Mouse (Mus musculus) lung, postnatal 0 days (tissue): ENCODE measurements at regions not wholly inside any gene's neighbourhood (a gene's known extent, or its start where the extent isn't known, plus 50 kb on each side); places are given as distances from the start of the nearest gene placed in this dataset.

Experiments
- CTCF ChIP-seq: IDR thresholded peaks from 2 replicates; pipeline ENCODE4 v1.5.1; 2016; ENCODE audit warnings: antibody characterized with exemption, mild to moderate bottlenecking
- EP300 ChIP-seq: IDR thresholded peaks from 2 replicates; pipeline ENCODE4 v1.6.1; 2016; ENCODE audit warnings: antibody characterized with exemption, mild to moderate bottlenecking, control low read depth

DNA sequence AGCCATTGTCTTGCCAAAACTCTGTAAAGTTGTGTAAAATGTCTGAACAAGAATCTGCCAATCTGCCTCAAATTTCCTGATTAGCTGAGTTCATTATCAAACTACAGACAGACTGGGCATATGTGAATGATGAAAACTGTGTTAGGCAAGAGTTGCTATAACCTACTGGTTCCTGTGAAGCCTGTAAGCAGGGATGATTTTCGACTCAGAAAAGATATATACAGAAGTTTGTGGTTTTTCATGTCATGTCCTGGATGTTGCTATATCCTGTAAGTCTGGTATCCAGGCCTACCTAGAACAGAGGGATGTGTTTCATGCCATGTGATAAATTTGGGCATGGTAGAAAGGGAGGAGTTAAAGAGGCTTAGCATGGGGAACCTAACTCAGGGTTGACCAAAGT is 256.4 kb downstream of the Phf14 start:
- TF ChIP-seq CTCF (no peak), EP300 (no peak)
